Mouse (Mus musculus) naive thymus-derived CD4-positive, alpha-beta T cell, adult 2 months (primary cell): ENCODE data around the gene Rangrf.
"Not testable (repeated sequence)": the region's sequence is repeated elsewhere in the genome, so short reads cannot be mapped to it uniquely, and the experiment has no call there.

Experiments
- DNase-seq: peaks from one replicate; pipeline ENCODE4 v3.0.0-alpha.2; 2011; ENCODE audit warnings: low read depth

Rangrf gene

GRCm38 (mm10) chr11:68975601-68976000, 616 bp upstream of the Rangrf start:
- no peak for DNase-seq

- DNase-seq, result no peak
These were observed 930 bp downstream of the Rangrf start for GRCm38 (mm10) chr11:68974059-68974450.

- peak; percentile 79 for DNase-seq
These were observed 1.5 kb downstream of the Rangrf start for GRCm38 (mm10) chr11:68973250-68974058.

- no peak for DNase-seq
These were observed 4.8 kb downstream of the Rangrf start for GRCm38 (mm10) chr11:68970232-68970631.

- DNase-seq, result no peak
These were observed 6.2 kb downstream of the Rangrf start for GRCm38 (mm10) chr11:68968752-68969151.

- peak; percentile 89 for DNase-seq
These were observed 7.4 kb downstream of the Rangrf start, which contains the start of gene Slc25a35 for GRCm38 (mm10) chr11:68967337-68968282. Gene Slc25a35 (plus strand): TSS chr11:68968131.

- DNase-seq, result no peak
These were observed 8.4 kb downstream of the Rangrf start for GRCm38 (mm10) chr11:68966554-68966953.

GRCm38 (mm10) chr11:68965845-68966244, 9.1 kb downstream of the Rangrf start:
- peak; percentile 91 for DNase-seq

GRCm38 (mm10) chr11:68965050-68965449, 9.9 kb downstream of the Rangrf start:
- DNase-seq, result no peak

- no peak for DNase-seq
These were observed 11.6 kb downstream of the Rangrf start for GRCm38 (mm10) chr11:68963405-68963804.

GRCm38 (mm10) chr11:68962159-68962558, 12.8 kb downstream of the Rangrf start:
- DNase-seq, result not testable (repeated sequence)

GRCm38 (mm10) chr11:68961596-68961995, 13.4 kb downstream of the Rangrf start:
- DNase-seq, result no peak

- no peak for DNase-seq
These were observed 17.0 kb downstream of the Rangrf start for GRCm38 (mm10) chr11:68957971-68958370.

GRCm38 (mm10) chr11:68957308-68957707, 17.7 kb downstream of the Rangrf start, which contains the start of gene Arhgef15:
Gene Arhgef15 (minus strand): TSS chr11:68957480.
- DNase-seq, result no peak

GRCm38 (mm10) chr11:68956697-68957096, 18.3 kb downstream of the Rangrf start:
- DNase-seq, result no peak

GRCm38 (mm10) chr11:68956107-68956506, 18.9 kb downstream of the Rangrf start:
- DNase-seq, result no peak

- no peak for DNase-seq
These were observed 19.5 kb downstream of the Rangrf start for GRCm38 (mm10) chr11:68955473-68955872.

- DNase-seq, result no peak
These were observed 20.6 kb downstream of the Rangrf start for GRCm38 (mm10) chr11:68954408-68954807.

- DNase-seq, result no peak
These were observed 21.1 kb downstream of the Rangrf start for GRCm38 (mm10) chr11:68953903-68954302.

- no peak for DNase-seq
These were observed 27.4 kb downstream of the Rangrf start for GRCm38 (mm10) chr11:68947542-68947993.

GRCm38 (mm10) chr11:68946806-68947440, 28.1 kb downstream of the Rangrf start:
- DNase-seq, result no peak

- DNase-seq, result no peak
These were observed 29.0 kb downstream of the Rangrf start for GRCm38 (mm10) chr11:68946001-68946400.
